Mouse (Mus musculus): ENCODE data around the gene Trp53tg5.
A peak's percentile ranks its signal among the peaks of the same experiment; 100 is the strongest.

Trp53tg5 gene

DNA sequence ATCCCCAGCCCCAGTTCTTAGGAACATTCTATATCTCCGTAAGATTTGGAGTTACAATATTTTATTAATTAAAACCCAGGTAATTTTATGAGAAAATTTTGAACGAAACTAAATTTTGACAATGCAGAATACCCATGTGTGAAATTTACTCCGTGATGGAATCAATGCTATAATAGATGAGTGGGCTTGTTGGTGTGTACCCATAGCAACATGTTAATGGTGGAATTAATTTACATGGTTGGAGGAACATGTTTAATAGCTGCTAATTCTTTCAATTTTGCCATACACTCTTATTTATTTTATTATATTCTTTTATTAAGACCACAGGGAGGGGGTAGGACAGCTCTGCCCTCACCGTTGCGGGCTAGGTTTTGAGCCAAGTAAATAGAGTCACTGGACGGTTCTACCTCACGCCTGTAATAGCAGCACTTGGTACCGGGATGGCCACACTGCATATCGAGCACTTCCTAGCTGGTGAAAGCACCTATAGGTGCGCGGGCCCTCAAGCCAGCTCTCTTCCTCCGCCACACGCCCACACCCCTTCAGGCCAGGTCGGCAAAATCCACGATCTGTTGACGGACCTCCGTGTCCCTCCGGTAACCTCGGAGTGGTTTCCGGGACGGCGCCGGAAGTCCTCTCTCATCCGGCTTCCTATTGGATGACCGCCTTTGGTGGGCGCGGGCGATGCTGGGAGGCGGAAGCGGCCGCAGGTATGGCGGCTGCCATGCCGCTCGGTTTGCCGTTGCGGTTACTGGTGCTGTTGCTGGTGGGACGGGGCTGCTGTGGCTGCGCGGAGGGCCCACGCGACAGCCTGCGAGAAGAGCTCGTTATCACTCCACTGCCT lies 23.5 kb upstream of the Trp53tg5 start, which contains the start of gene Pigt:
Gene Pigt, plus strand, starts transcription at position 674 of the 844 bp plus-strand sequence.
- DNase-seq (ENCODE audit: extremely low read depth, low read depth, low spot score), result no peak

DNA sequence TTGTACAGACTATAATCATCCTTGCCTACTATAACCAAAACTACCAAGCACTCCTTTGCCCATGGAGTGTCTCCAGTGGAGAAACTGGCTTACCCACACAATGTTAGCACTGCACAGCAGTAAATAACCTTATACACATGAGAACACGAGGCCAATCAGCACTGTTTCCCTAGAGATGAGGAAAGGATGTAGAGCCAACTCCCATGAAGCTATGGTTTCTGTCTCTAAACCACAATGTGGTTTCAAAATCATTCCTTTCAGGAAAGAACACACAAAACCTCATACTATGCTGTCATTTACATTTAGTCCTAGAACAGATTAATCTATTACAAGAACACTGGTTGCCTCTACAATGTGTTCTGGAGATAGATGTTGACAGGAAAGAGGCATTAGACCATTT lies 22.8 kb upstream of the Trp53tg5 start:
- no peak for DNase-seq (ENCODE audit: extremely low read depth, low read depth, low spot score)

DNA sequence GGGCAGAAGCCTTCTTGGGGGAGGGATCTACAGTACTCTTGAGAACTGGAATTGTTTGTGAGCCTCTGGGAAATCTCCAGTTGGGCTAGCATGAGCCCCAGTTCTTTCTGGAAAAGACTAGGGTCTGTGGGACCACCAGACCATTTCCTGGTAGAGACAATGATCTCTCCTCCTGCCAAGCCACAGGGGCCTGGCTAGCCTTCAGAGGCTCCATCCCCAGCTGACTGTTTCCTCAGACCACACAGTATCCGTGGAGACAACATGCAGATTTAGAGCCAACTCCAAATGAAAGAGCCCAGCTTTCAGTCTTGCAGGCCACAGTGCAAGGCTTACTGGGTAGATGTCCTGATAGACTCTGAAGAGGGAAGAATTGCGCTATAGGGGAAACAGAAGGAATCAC lies 20.6 kb upstream of the Trp53tg5 start:
- DNase-seq (ENCODE audit: extremely low read depth, low read depth, low spot score), result no peak

DNA sequence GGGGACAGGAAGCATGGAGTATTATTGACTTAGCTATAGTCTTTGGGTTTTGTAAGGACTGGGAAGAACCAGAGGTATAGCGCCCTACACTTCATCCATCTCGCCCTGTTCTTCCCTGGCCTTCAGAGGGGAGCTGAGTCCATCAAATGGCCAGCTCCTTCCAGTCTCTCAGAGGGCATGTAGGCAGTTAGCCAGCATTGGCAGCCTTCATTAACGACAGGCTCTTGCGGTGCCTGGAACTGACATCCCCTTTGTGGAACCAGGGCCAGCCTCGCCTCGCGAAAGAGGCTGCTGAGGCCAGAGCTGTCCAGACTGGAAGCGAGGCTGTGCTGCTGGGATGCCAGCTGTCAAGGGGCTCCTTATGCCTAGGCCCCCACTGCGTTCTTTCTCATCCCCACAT lies 14.3 kb upstream of the Trp53tg5 start:
- no peak for DNase-seq (ENCODE audit: extremely low read depth, low read depth, low spot score)

DNA sequence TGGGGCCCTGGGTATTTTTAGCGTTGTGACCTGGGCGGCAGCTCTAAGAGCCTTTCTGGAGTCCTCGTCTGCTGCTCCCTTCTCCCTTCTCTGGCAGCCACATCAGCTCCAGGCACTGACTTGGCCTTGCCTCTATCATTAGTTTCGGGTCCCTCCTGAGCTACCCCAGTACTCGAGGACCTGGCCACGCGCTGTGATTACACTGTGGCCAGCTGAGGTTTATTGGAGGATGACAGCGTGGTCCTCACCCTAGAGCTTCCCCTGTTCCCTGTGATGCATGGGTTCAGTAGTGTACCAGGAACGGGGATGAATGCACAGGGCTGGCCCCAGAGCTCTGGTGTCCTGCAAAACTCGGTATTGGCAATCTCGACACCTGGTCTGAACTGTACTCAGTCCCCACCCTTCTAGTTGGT lies 13.6 kb upstream of the Trp53tg5 start:
- no peak for DNase-seq (ENCODE audit: extremely low read depth, low read depth, low spot score)

DNA sequence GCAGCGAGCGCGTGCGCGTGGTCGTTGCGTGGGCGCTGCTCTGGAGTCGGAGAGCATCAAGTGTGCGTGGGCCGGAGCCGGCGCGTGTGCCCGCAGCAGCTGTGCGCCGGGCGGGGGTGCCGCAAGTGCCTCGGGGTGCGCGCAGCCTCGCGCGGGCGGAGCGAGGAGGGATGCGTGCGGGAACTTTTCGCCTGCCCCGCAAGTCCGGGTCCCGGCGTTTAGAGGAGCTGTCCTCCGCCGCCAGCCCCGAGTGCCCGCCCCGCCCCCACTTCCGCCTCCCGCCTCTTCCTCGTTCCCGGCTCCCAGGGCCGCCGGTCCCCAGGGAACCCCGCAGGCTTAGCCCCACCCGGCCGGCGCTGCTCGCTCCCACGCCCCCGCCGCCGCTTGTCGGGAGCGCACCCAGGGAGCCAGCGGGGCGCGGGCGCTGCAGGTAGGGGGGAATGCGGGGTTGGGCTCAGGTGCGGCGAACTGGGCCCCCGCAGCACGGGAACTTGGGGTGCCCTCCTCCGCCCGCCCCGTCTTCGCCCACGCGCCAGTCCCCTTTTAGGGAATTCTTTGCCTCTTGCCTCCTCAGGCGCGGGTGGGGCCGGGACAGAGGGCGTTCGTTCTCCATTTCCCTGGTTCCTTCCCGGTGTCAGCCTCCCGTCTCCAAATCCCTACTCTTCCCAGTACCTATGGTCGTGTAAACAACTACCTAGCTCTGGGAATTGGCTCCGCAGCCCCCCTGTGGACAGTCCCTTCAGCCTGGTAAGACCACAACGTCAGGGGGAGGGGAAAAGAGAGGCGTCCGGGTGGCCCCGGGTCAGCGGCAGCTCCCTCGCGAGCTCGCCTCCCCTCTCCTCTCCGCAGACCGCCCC lies 13.0 kb upstream of the Trp53tg5 start:
- DNase-seq (ENCODE audit: extremely low read depth, low read depth, low spot score), result no peak

DNA sequence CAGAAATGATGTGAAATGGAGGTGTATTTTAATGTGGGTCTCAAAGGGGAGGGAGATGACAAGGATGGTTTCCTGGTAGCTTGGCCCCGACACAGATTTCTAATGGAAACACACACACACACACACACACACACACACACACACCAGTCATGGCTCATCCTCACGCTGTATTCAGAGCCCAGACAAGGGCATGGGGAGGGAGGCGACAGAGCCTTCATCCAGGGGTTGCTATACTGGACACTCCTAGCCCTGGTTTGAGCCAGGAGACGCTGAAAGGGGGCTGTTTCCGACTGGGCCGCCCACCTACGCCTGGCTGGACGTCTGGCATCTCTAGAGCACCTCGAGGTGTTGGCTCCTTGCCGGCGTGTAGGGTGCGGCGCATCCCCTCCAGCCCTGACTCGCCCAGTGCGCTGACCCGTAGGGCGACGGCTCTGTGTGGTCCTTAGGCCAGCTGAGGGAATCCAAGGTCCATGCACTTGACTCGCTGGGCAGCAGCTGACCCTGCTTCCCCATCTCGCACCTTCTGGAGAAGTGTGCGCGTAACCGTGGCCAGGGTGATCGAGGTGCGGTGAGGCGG lies 12.2 kb upstream of the Trp53tg5 start, which contains the start of gene Dbndd2:
Gene Dbndd2, plus strand, starts transcription at position 426 of the 577 bp plus-strand sequence.
- DNase-seq (ENCODE audit: extremely low read depth, low read depth, low spot score), result no peak

DNA sequence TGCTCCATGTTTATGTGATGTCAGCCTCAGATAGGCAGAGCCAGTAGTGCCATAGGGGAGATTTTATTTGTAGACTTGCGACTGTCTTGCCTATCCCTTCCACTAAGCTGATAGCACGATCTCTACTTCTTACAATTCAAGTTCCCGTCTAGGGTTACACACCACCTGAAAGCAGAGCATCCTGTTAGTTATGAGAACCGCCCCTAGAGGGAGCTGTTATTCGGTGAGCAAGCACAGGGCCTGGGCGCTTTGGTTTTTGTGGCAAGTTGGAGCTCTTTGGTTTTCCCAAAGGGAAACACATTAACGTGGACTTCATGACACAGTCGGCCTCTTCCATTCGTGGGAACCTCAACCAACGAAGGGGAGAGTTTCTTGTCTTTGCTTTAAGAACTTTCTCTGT lies 3.3 kb downstream of the Trp53tg5 start:
- DNase-seq (ENCODE audit: extremely low read depth, low read depth, low spot score), result no peak

DNA sequence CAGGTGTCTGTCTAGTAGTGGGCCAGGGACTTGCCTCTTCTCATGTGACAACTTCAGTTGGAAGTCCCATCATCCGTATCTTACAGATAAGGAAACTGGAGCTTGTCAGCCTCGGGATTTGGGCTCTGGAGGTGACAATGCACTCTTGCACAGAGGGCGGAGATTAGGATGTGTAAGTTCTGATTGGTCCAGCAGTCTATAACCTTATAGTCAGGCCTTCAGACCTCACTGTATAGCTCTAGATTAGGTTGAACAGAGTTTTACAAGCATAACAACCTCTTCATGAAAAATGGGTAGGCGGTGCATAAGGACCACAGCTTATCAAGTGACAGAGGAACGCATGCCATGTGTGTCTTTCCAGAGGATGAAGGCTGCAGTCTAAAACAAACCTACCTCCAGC lies 6.7 kb downstream of the Trp53tg5 start:
- no peak for DNase-seq (ENCODE audit: extremely low read depth, low read depth, low spot score)

DNA sequence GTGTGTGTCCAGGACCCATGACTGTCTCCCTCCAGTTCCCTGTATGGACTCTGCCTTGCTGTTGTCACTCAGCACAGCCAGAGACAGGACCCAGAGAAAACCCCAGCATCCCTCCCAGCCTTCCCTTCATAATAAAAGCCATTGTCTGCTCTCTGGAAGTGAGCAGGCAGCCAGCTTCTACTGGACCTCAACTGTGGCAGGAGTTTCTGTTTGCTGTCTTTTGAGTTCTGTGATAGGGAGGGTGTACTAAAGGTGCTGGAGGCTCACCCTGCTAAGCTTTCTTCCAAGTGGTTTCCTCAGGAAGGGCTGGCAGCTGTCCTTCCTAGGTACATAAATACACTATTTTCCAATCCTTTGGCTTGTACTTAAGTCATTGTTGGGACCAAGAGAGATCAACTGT lies 8.4 kb downstream of the Trp53tg5 start:
- no peak for DNase-seq (ENCODE audit: extremely low read depth, low read depth, low spot score)

DNA sequence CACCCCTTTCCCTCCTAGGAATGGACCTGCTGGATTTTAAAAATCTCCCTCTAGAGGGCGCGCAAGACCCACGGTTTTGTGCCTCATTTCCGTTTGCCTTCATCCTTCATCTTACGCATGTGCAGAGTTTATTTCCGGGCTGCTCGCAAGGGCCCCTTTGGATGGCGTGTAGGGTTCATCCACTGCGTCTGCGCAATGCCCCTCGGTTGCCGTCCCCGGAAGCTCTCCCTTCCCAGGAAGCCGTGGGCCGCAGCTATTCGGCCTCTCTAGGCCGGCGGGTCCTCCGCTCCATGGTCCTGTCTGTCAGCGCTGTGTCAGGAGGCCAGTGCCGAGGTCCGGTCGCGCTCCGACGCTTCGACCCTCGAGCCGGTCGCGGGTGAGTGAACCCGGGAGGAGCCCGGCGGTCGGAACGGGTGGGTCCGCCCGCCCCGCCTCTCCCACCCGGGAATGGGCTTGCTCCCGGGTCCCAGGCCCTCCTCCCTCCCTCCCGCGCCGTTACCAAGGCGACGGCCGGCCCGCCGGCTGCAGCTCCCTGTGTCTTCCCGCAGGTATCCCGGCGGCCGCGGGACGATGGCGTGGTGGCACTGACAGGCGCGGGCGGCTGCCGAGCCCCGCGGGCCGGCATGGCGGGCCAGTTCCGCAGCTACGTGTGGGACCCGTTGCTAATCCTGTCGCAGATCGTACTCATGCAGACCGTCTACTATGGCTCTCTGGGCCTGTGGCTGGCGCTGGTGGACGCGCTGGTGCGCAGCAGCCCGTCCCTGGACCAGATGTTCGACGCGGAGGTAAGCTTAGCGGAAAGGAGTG lies 12.6 kb downstream of the Trp53tg5 start, which contains the start of gene Gm20458:
Gene Gm20458, plus strand, starts transcription at position 223 of the 807 bp plus-strand sequence.
- peak; percentile 68 for DNase-seq (ENCODE audit: extremely low read depth, low read depth, low spot score)

DNA sequence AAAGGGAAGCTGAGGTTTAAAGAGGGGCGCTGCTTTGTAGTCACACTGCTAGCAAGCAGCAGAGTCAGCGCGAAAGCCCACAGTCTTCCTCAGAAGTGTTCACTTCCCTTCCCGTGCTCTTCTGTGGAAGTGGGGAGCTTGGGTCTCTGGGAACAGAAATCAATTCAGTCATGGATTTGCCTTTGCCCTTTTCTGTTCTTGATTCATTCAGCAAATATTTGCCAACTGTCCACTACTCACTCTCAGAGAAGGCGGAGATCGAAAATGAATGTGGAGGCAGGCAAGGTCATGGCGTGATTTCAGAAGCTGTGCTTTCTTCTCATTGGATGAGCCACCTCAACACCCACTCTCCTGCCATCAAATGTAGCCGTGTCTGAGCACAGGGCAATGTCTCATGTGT lies 15.0 kb downstream of the Trp53tg5 start:
- no peak for DNase-seq (ENCODE audit: extremely low read depth, low read depth, low spot score)

DNA sequence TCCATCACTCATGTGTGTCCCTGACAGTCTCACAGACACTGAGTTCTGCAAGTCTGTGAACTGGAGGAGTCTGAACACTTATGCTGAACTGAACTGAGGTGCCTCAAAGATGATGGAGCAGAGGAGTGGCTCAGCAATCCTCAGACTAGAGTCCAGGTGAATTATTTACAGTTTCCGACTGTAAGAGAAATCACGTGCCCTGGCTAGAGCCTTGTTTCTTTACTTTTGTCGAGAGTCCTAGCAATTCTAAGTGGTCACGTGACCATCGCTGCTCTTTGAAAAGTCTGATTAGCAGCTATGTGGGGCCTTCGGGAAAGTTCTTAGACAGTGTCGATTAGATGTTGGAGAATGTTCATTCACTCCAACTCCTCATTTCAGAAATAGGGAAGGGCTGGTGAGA lies 15.6 kb downstream of the Trp53tg5 start:
- no peak for DNase-seq (ENCODE audit: extremely low read depth, low read depth, low spot score)

DNA sequence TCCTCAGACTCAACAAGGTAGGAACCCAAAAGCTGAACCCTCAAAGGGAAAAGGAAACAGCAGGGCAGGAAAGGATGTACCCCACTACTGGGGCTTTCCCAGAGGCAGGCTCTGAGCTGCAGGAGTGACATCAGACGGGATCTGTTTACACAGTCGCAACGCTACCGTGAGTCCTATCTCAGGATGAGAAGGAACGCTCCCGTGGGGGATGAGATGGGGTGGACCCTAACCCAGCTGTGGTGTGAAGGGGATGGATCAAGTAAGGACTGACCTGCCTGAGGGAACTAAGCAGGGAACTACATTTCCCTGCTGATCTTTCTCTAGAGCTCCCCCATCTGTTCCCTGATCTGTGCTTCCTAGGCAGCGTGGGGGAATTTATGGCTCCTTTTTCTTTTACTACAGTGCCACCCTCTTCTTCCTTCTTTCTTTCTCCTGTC lies 16.6 kb downstream of the Trp53tg5 start, which contains the start of gene Sys1:
Gene Sys1, plus strand, starts transcription at position 101 of the 437 bp plus-strand sequence.
- no peak for DNase-seq (ENCODE audit: extremely low read depth, low read depth, low spot score)

DNA sequence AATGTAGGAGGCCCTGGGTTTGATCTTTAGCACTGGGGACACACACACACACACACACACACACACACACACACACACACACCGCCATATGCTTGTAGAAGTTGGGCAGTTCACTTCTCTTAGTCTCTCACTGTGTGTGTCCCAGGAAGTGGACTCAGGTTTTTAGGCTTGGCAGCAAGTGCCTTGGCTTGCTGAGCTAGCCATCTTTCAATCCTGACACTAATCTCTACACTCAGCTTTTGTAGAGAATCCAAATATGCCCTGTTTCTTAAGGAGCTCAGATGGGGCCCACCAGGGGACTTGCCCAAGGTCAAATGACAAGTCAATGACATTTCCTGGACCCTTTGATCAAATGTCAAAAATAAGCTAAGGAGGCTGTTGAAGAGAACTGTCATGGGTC lies 17.1 kb downstream of the Trp53tg5 start:
- DNase-seq (ENCODE audit: extremely low read depth, low read depth, low spot score), result no peak

DNA sequence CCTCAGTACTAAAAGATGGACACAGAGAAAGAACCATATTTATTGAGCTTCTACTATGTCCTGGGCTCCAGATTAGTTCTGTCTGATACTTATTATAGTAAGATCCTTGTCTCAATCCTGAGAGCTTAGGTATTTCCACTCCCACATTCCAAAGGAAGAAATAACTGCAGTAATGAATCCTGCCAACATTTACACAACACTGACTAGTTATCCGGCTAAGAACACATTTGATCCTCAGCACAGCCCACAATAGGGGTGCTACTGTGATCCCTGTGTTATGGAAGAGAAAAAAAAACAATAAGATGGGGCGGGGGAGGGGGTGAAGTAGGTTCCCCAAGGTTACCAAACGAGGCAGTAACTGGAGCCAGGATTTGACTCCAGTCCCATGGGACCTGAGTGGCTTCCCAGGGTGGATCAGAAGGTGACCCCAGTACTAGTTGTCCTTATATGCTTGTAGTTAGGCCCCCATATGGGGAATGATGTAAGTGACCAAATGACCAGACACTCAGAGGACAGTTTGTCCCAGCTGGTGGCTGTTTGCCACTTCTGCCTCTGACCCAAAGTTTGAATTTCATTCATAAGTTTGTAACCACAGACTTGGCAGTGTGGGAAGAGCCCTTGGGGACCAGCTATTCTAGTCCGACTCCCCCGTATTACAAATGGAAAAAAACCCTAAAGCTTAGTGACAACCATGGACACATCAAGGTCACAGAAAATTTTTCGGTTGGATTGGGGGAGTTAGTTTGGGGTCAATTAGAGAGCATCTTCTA lies 17.9 kb downstream of the Trp53tg5 start:
- peak; percentile 92 for DNase-seq (ENCODE audit: extremely low read depth, low read depth, low spot score)

DNA sequence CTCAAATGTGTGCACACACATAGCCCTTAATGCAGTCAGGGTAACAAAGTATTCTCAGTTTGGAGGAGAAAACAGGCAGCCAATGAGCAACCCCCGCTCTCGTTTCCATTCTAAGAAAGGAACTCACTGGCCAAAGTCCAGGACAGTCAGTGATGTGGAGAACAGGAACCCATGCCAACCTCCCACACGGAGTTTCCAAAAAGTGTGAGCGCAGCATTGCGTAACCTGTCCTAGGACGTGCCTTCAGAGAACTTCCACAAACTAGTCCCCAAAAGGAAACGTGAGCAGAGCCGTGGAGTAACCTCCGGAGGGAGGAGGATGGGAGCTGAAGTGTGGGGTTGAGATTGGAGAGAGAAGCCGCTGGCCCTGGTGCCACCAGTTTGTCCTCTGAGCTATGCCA lies 18.7 kb downstream of the Trp53tg5 start:
- peak; percentile 84 for DNase-seq (ENCODE audit: extremely low read depth, low read depth, low spot score)

DNA sequence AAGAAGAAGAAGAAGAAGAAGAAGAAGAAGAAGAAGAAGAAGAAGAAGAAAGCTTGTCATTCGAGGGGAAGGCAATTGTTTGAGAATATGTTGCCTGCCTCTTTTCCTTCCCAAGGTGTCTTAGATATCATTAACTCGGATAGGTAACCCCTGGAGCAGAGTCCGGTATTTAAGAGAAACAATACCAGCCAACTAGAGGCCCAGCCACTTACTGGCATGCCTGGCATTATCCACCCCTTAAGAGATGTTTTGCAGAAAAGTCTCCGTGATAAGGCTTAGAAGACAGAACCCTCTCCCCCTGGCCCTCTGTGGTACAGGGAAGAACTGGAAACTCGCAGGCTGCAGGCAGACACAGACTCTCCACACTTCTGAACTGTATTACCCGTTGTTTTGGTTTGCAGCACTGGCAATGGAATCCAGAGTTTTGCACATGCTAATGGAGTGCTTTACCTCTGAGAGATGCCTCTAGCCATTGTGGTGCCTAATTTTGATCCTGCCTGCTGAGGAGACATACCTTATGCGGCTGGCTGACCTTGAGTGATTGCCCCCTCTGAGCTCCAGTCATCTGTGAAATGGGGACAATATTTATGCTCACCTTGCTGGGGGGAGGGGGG lies 19.5 kb downstream of the Trp53tg5 start:
- DNase-seq (ENCODE audit: extremely low read depth, low read depth, low spot score), result no peak

DNA sequence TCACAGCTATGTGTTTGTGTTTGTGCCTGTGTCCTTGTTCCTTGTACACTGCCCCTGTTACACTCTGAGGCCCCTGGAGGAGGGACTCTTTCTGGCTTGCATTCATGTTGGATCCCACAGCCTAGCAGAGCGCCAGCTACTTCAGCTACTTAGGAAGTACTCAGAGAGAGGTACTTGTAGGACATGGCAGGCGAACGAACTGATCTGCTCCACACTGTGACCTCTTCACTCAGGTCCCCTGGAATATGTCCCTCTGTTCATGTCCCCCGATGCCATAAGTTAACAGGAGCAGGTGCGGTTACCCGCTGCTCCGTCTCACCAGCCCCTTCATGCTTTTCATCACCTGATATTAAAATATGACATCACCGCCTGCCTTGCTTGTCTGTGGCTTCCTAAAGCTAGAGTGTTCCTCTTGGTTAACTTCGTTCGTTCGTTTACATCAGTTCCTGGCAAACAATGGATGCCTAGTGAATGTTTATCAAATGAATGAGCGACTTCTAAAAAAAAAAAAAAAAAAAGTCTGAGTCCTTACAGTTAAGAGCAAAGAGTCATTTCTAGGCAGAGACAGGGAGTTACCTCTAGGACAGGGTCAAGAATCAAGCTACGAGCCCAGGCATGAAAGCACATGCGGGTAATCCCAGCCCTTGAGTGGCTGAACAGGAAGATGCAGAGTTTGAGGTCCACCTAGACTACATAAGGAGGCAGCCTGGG lies 20.3 kb downstream of the Trp53tg5 start:
- no peak for DNase-seq (ENCODE audit: extremely low read depth, low read depth, low spot score)
